Mouse (Mus musculus) limb, embryonic 14.5 days (tissue): Measurements from ENCODE around the gene Plekhj1. TPM values are rescaled to one million over a fixed set of nuclear protein-coding genes. Genes with fewer than 3 reads are reported as not detected.
A peak's percentile ranks its signal among the peaks of the same experiment; 100 is the strongest.

ENCODE experiments used
- ATAC-seq: fragments of 200-750 bp; cut with Nextera tagmentation; 2 replicates; pipeline ENCODE4 v1.8.0; 2017; ENCODE audit warnings: low read depth, moderate number of reproducible peaks, moderate TSS enrichment; ENCODE audit not compliant: low FRiP score
- DNase-seq: peaks from one replicate; pipeline ENCODE4 v3.0.0-alpha.2; 2015; ENCODE audit warnings: low spot score
- H3K27ac ChIP-seq: fragments of 300-500 bp; sonication (generic); replicated peaks from 2 replicates; pipeline ENCODE4 v1.5.1; 2014; ENCODE audit warnings: low read depth, mild to moderate bottlenecking, low read length, moderate library complexity, mixed read lengths
- H3K27me3 ChIP-seq: fragments of 300-500 bp; sonication (generic); 2 replicates; pipeline ENCODE4 v1.6.1; 2014; ENCODE audit warnings: low read length, mixed read lengths; ENCODE audit not compliant: control insufficient read depth, insufficient read depth
- H3K36me3 ChIP-seq: fragments of 300-500 bp; sonication (generic); 2 replicates; pipeline ENCODE4 v1.6.1; 2014; ENCODE audit warnings: mild to moderate bottlenecking, low read length, moderate library complexity, mixed read lengths; ENCODE audit not compliant: control insufficient read depth, insufficient read depth
- H3K4me1 ChIP-seq: fragments of 300-500 bp; sonication (generic); 2 replicates; pipeline ENCODE4 v1.6.1; 2014; ENCODE audit warnings: antibody characterized with exemption, low read length, mixed read lengths; ENCODE audit not compliant: control insufficient read depth, insufficient read depth
- H3K4me2 ChIP-seq: fragments of 300-500 bp; sonication (generic); replicated peaks from 2 replicates; pipeline ENCODE4 v1.6.1; 2014; ENCODE audit warnings: low read depth, mild to moderate bottlenecking, low read length, moderate library complexity; ENCODE audit not compliant: severe bottlenecking
- H3K4me3 ChIP-seq: fragments of 300-500 bp; sonication (generic); replicated peaks from 2 replicates; pipeline ENCODE4 v1.5.1; 2014; ENCODE audit warnings: low read length
- H3K9ac ChIP-seq: fragments of 300-500 bp; sonication (generic); 2 replicates; pipeline ENCODE4 v1.6.1; 2014; ENCODE audit warnings: mild to moderate bottlenecking, low read depth, low read length, moderate library complexity; ENCODE audit not compliant: severe bottlenecking
- H3K9me3 ChIP-seq: fragments of 300-500 bp; sonication (generic); 2 replicates; pipeline ENCODE4 v1.6.1; 2016; ENCODE audit warnings: low read length; ENCODE audit not compliant: control insufficient read depth
- POLR2A ChIP-seq: fragments of 200-500 bp; IDR thresholded peaks from 2 replicates; pipeline ENCODE4 v1.8.0; 2012; ENCODE audit warnings: inconsistent platforms, mild to moderate bottlenecking, moderate library complexity, borderline replicate concordance; ENCODE audit not compliant: insufficient read depth, insufficient read length; ENCODE audit errors: extremely low read depth
- WGBS: fragments of 180-500 bp; shearing (Covaris S2); extraction: QIAGEN DNeasy Blood & Tissue Kit; methylation state at CpG from one replicate; pipeline ENCODE4 v1.1.7; 2014; 5-methylcytosine and 5-hydroxymethylcytosine counted together
- polyA plus RNA-seq, 2 experiments: library from polyadenylated mRNA; depleted of rRNA in 1 of 2; stranded (reverse) in 1 of 2; unstranded in 1 of 2; fragments of >200 nt; fragmentation: Nextera tagmentation in 1 of 2; extraction: Ambion mirVana in 1 of 2; gene quantifications; 2 replicates each; pipeline versions ENCODE4 v1.2.1 to v1.2.3; 2012 to 2014

Gene Plekhj1
- 109 and 110 TPM in 2 replicates for polyA plus RNA-seq (2012; rRNA removed)
- 119 and 121 TPM in 2 replicates for polyA plus RNA-seq (2014; fragmentation: Nextera tagmentation; extraction: Ambion mirVana)

DNA sequence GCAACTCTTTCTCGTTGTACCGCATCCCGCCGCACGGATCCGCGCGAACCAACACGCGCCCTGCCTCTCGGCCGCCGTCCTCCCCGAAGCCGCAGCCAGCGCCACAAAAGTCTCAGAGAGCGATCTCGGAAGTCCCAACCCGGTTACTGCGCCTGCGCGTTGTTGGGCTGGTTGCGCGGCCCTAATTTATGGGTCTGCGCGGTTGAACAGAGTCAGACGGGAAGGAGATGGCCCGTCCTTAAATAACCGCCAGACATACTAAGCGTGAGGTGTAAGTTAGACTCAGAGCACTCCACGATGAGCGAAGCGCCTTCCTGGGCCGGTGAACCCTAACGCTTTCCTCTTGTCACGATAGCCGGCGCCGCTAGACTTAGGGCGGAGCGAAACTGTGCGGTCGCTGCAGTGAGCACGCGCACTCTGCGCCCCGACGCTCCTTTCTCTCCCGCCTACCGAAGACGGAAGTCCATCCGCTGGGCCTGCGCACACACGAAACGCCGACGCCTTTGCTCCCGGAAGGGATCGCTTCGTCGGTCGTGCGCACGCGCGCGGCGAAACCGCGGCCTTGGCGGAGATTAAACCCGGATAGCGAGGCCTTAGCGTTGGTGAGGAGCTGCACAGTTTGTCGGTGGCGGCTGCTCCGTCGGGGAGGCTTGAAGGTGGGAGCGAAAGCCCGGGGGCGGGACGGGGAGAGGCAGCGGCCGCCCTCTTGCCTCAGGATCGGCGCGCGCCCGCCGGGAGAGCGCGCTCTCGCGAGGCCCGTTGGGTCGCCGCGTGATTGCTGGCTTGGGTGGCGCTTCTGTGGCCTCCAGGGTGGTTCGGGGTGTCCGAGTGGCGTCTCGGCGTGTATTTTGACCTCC, at the start of gene Plekhj1, which contains the start of gene Sf3a2:
Plekhj1 (minus strand) TSS at position 477 of the 857 bp plus-strand sequence.
Sf3a2 (plus strand) TSS at position 49 of the 857 bp plus-strand sequence.
- Histone ChIP-seq H3K27me3 (no peaks in the 10 kb centered on the region), H3K9me3 (no peaks in the 10 kb centered on the region), H3K36me3 (peaks cover 69% of the 10 kb centered on the region), H3K4me2 (peak within 1 kb of the TSS; percentile 77), H3K9ac (peak within 1 kb of the TSS; percentile 97), H3K27ac (peak within 1 kb of the TSS; percentile 95), H3K4me3 (peak within 1 kb of the TSS; percentile 94), H3K4me1 (peaks cover 8% of the 10 kb centered on the region)
- WGBS: 1% methylated on average over 86 of the region's 104 CpGs
- peak; percentile 94; the same call in 1 of the 2 replicates for TF ChIP-seq POLR2A
- peak; percentile 97 for DNase-seq
- peak; percentile 91 for ATAC-seq

DNA sequence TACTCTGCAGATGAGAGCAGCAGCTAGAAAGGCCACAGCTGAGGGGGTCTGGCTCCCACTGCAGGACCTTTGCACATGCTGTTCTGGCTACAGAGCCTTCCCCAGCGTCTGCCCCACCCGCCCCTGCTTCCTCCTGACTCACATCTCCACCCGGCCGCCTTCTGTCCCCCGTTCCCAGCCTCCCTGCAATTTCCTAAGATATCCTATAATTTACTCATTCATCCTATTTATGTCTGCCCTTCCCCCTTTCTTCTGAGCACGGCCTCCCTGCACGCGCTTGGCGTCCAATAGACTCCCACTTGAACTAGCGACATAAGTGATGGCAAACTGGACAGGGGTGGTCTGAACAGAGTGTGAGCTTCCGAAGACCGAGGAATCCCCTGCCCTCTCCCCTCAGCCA, 47.3 kb upstream of the Plekhj1 start:
- Histone ChIP-seq H3K4me1 (no peaks in the 10 kb centered on the region), H3K9me3 (no peaks in the 10 kb centered on the region), H3K27me3 (peaks cover 37% of the 10 kb centered on the region), H3K4me3 (no peak overlapping the region), H3K36me3 (no peaks in the 10 kb centered on the region; the same call in 1 of the 2 replicates), H3K27ac (no peak overlapping the region), H3K9ac (no peak overlapping the region), H3K4me2 (no peak overlapping the region)
- no peak for TF ChIP-seq POLR2A
- 78% methylated on average over 12 of the region's 12 CpGs for WGBS
- DNase-seq (no peak), ATAC-seq (no peak)

DNA sequence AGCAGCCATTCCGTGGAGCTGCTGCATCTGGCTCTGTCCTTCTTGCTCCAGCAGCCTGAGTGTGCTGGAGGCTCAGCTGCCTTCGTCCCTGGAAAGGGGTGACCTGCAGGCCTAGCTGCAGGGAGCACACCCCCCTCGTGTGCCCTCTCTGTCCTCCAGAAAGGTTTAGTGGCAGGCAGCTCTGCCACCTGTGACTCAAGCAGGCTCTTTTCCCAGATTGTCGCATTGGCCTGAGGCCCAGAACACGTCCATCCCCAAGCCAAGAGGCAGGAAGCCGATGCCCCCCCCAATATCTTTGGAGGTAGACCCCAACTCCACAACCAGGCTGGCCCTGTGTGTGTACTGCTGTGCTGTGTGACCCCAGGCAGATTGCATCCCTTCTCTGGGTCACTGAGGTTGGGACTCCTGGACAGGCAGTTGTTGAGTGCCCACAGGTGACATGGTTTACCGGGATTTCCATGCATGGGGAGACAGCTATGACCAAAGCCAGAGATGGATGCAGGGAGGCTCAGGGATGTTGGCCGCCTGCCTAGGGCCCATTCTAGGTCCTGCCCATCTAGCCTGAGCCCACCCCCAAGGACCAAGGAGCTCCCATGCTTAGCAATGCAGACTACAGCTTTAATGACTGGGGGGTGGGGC, 46.7 kb upstream of the Plekhj1 start:
- Histone ChIP-seq H3K4me2 (no peak overlapping the region), H3K4me1 (no peaks in the 10 kb centered on the region), H3K36me3 (no peaks in the 10 kb centered on the region; the same call in 1 of the 2 replicates), H3K9ac (no peak overlapping the region), H3K9me3 (no peaks in the 10 kb centered on the region), H3K27me3 (peaks cover 37% of the 10 kb centered on the region), H3K4me3 (no peak overlapping the region), H3K27ac (no peak overlapping the region)
- DNase-seq (no peak), ATAC-seq (no peak)
- WGBS: 67% methylated on average over 8 of the region's 8 CpGs
- TF ChIP-seq POLR2A: no peak

GRCm38 (mm10) chr10:80843931-80844547, 45.6 kb upstream of the Plekhj1 start, which contains the start of gene Lingo3:
Gene Lingo3, minus strand, starts transcription at chr10:80844039.
- no peaks in the 10 kb centered on the region for H3K4me1 ChIP-seq
- DNase-seq: no peak
- H3K36me3 ChIP-seq: no peaks in the 10 kb centered on the region
- H3K4me2 ChIP-seq: peak within 1 kb of the TSS; percentile 72
- peak within 1 kb of the TSS; percentile 40 for H3K4me3 ChIP-seq
- 5% methylated on average over 29 of the region's 51 CpGs for WGBS
- H3K27me3 ChIP-seq: peaks cover 37% of the 10 kb centered on the region
- no peak for ATAC-seq
- no peak for TF ChIP-seq POLR2A
- H3K9me3 ChIP-seq: no peaks in the 10 kb centered on the region
- peak within 1 kb of the TSS; percentile 57 for H3K9ac ChIP-seq
- no peak within 1 kb of the TSS for H3K27ac ChIP-seq

DNA sequence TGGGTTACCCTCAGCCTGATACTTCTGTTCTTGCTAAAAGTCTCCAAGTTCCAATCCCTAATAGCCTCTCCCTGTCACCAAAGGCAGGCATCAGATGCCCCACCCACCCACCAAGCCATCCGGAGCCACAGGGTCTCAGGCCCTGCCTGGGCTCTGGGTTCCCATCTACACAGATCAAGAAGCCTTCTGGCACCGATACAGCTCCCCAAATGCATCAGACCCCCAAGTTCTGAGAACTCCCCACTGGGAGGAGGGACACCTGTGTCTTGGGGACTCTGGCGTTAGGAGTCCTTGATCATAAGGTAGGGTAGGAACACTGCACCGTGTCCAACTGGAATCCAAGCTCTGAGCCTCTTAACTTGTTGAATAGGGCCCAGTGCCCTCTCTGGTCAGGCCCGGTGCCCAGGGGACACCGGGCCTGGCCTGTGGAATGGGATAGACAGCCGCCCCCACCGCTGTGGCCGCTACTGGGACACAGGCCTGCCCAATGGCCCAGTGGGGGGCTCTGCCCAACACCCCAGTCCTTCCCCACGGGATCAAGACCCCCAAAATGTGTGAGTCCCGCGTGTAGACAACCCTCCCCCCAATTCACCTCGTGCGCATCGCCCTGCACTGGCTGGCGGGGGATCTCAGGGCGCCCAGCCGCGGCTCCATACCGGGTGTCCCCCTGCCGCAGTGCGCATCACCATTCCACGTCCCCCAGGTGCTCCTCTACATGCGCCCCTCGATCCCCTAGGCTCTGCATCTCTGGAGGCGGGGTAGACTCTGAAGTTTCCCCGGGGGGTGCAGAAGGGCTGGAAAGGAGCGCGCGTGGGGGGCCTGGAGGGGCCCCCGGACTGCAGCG, 44.9 kb upstream of the Plekhj1 start:
- DNase-seq (no peak), ATAC-seq (no peak)
- 9% methylated on average over 30 of the region's 32 CpGs for WGBS
- peaks cover 37% of the 10 kb centered on the region for H3K27me3 ChIP-seq
- peak overlapping the region; percentile 57 for H3K9ac ChIP-seq
- peak overlapping the region; percentile 72 for H3K4me2 ChIP-seq
- H3K4me1 ChIP-seq: no peaks in the 10 kb centered on the region
- no peak overlapping the region for H3K27ac ChIP-seq
- TF ChIP-seq POLR2A: no peak
- H3K36me3 ChIP-seq: no peaks in the 10 kb centered on the region
- H3K4me3 ChIP-seq: peak overlapping the region; percentile 40
- H3K9me3 ChIP-seq: no peaks in the 10 kb centered on the region
